Mouse (Mus musculus): ENCODE measurements around the gene Ufsp2.

- TF ChIP-seq CTCF (IDR thresholded peaks at IDR 0.05; ENCODE audit: insufficient read depth, low read depth, low read length), result no peak
- no peak for TF ChIP-seq POLR2A (IDR thresholded peaks at IDR 0.05; ENCODE audit: insufficient read depth, low read depth, low read length)
These were observed 12.9 kb downstream of the Ufsp2 start for GRCm38 (mm10) chr8:45988189-45988588.

All from olfactory bulb, adult 2 months (tissue).